Mouse (Mus musculus) layer of hippocampus, adult 18-20 months (tissue): ENCODE results near the gene Gdap1l1. TPM values are rescaled to one million over a fixed set of nuclear protein-coding genes. Genes with fewer than 3 reads are reported as not detected.
"Not testable (repeated sequence)": the region's sequence is repeated elsewhere in the genome, so short reads cannot be mapped to it uniquely, and the experiment has no call there.

Experiments
- DNase-seq, 2 experiments: peaks; one replicate each; pipeline ENCODE4 v3.0.0; 2022; ENCODE audit warnings: low spot score in 2 of 2
- total RNA-seq, 2 experiments: library from RNA; stranded (reverse); gene quantifications; 2 replicates each; pipeline ENCODE4 v1.2.3; 2021

Gdap1l1 gene
- total RNA-seq, 2 experiments from 2014 or later, result 68.2 to 78.1 TPM

GRCm38 (mm10) chr2:163422895-163423660 lies 15.2 kb upstream of the Gdap1l1 start:
- DNase-seq, result no peak

- no peak for DNase-seq
These were observed 13.7 kb upstream of the Gdap1l1 start, which contains the start of gene Oser1 for GRCm38 (mm10) chr2:163424597-163424996. Gene Oser1, minus strand, starts transcription at chr2:163424697.

DNA sequence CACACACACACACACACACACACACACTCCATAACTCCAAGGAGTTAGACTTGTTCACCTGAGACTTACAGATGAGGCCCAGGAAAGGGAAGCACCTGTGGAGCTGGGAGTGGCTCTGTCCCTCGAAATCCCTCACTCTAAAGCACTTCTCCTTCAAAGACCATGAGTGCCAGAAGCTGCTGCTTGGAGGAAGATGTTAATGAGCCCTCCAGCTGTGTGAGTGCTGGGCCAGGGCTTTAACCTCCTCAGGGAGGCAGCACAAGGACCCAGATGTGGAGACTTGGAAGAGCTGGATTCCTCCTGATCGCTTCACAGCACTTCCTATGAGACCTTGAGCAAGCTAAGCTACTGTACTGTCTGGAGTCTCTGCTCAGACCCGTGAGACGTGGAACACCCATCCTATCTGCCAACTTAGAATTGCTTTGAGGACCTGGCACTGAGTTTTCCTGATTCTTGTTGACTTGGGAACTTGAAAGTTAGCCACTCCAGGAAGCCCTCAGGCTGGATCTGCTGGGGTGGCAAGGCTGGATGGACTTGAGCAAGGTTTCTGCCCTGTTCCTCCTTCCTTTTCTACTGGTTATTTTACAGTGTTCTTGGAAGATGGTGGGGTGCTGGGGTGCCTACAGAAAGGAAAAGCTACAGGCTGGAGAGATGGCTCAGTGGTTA lies 9.8 kb upstream of the Gdap1l1 start:
- DNase-seq, result no peak

- DNase-seq, result no peak
These were observed 7.0 kb upstream of the Gdap1l1 start for GRCm38 (mm10) chr2:163431289-163431688.

- no peak for DNase-seq
These were observed 4.3 kb upstream of the Gdap1l1 start for GRCm38 (mm10) chr2:163433971-163434370.

GRCm38 (mm10) chr2:163437800-163438199 lies 476 bp upstream of the Gdap1l1 start:
- DNase-seq, result no peak

DNA sequence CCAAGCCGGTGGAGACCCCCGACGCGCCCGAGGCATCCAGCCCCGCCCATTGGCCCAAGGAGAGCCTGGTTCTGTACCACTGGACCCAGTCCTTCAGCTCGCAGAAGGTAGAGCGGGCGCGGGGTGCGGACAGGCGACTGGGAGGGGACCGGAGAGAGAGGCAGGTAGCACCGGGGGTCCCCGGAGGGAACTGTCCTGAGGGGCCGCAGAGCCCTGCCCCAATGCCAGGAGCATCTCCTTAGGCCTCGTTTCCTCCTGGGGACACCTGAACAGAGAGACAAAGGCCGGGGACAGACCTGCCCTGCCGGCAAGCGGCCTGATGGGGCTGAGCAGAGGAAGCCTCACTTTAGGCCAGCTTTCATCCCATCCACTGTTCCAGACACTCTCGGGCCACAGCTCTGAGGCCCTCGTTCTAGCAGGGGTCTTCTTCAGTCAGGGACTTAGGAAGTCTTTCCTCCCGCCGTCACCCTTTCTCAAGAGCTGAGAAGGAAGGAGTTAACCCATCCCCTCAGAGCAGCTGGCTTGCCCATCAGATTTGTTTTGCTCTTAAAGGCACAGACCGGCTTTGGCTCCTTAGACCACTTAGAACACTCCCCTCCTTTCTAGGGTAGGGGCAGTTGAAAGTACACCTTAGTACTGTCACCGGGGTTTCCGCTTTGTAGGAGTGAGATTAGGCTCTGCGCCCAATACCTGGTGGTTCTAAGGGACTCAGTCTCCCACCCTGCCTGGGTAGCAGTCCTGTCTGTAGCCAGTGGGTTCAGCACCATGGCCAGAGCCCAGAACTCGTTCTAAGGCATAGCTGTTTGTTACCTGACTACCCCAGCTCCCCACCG lies 559 bp downstream of the Gdap1l1 start:
- DNase-seq, result peak in 1 of 2 experiments; percentile 25

DNA sequence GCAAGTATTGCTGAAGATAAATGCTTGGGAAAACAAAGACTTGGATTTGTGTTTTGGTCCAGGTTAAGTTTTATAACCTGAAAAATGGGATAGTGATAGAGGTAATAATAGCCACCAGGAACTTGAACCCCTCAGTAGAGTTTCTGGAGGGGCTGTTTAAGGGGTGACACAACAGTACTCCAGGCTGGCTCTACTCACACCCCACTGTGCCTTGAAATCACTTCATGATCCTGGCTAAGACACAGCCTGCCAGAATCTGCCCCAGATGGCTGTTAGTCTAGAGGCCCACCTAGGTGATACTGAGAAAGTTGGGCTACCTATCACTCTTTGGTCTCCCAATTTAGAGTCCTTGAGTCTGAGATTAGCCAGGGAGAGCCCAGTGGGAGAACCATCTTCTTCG lies 1.2 kb downstream of the Gdap1l1 start:
- DNase-seq, result no peak

DNA sequence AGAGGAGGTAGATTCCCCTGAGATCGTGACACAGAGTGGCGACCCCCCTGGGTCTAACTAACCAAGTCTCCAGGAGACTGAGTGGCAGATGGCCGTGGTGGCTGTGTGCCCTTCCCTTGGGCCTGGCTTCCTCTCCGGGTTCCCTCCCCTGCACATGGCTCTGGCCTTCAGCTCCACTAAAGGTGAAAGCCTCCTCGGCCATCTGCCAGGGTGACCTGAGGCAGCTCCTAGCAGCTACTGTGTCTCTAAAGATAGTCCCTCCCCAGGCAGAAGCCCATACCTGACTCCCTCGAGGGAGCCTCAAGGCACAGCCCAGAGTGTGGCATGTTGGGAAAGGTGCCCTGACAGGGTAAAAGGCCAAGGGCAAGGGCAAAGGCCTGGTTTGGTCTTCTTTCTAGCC lies 5.3 kb downstream of the Gdap1l1 start:
- no peak for DNase-seq

DNA sequence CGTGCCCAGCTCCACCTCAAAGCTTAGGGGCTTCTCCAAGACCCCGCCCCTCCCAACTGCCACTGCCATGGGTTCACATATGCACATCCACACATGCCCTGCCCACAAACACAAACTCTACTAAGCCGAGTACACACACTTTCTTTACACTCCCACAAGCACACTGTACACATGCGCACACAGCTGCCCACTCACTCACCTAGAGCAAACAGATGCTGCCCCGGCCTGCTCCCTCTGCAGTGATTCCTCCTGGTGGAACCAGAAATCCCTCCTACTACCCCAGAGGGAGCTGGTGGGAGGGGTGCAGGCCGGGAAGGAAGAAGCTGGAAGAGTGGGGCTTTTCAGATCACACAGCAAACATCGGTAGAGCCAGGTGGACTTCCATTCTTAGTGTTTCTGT lies 5.7 kb downstream of the Gdap1l1 start:
- no peak for DNase-seq

DNA sequence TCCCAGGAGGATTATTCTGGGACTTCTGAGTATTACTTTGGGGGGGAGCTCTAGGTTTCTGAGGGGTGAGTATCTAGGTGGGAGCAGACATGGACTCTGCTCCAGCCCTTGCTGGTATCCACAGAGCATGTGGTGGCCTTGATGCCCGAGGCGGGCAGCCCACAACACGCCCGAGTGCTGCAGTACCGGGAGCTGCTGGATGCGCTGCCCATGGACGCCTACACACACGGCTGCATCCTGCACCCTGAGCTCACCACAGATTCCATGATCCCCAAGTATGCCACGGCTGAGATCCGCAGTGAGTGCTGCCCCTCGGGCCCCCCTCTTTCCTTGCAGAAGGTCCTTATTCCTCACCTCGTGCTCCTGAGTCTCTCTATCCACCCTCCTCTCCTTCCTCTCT lies 9.1 kb downstream of the Gdap1l1 start:
- DNase-seq, result no peak

GRCm38 (mm10) chr2:163449276-163449675 lies 11.0 kb downstream of the Gdap1l1 start:
- DNase-seq, result no peak

DNA sequence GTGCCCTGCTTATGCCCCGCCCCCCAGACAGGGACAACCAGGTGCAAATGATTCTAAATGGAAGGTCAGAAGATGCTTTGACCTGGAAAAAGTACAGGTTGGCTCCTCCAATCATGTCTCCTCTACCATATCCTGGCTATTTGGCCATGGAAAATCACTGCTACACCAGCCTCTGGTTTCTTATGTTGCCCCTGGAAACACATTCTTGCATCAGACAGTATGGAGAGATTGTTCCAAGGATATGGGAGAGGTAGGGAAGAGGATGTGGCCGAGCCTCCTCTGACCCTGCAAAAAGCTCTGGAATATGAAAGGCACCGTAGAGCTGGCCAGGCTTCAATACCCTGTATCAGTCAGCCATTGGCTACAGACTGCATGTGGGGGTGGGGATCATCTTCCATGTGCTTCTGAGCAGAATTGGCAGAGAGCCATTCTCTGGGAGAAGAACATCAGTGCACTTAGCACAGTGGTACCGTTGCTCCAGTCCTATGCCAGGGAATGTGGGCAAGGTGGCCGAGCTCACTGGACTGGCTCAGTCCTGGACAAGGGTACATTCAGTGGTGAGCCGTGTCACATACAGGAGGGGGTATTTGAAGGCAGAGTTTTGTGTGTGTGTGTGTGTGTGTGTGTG lies 12.5 kb downstream of the Gdap1l1 start:
- DNase-seq, result peak; percentile 58 to 81

DNA sequence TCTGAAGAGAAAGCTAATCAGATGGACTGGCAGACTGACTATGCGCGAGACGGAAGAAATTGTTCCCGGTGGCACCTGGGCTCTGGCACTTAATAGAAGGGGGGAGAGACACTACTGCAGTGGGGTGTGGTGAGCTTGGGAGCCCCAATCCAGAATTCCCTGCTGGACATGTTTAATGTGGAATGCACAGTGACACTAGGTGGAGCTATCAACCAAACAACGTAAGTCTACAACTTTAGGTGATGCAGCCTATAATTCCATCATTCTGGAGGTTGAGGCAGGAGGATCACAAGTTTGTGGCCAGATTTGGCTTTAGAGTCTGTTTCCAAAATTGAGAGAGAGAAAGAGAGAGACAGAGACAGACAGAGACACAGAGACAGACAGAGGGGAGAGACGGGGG lies 14.5 kb downstream of the Gdap1l1 start:
- no peak for DNase-seq

DNA sequence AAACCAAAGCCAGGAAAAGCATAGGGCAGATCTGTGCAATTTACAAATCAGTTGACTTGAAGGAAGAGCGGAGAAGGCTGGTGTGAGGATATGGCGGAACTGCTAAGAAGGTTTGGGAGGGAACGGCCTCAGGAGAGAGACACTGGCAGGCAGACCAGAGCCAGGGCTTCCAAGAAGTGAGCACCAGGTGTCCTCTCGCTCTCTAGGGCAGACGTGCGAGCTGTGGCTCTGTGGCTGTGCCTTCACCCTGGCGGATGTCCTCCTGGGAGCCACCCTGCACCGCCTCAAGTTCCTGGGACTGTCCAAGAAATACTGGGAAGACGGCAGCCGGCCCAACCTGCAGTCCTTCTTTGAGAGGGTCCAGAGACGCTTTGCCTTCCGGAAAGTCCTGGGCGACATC lies 15.1 kb downstream of the Gdap1l1 start:
- no peak for DNase-seq

DNA sequence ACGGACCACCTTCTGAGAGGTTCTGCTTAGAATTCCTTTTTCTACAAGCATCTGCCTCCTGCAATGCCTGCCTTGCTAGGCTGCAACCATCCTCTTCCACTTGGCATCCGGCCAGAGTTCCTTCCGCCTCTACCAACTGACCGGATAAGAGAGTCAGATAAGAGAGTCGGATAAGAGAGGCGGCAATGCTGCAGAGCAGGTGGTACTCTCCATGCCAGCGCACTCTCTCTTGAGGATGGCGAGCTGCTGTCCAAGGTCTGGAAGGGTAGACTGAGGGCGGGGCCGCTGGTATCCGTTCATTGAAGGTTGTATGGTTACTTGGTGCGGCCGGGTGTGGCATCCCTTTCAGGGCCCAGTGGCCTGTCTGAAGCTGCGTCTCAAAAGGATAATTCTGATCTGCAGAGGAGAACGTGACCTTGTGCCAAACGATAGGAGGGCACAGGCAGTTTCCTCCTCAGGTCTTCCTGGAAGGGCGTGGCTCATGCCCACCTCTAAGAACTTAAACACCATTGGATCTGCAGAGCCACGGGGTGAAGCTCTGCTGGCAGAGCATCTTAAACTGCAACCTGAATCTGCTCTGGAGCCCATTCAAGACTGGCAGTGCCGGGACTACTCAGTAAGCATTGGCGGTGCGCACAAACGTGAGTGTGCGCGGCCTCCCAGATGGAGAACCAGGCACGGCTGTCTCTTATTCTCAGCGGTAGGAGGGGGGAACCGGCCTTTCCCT lies 20.4 kb downstream of the Gdap1l1 start:
- DNase-seq, result no peak

DNA sequence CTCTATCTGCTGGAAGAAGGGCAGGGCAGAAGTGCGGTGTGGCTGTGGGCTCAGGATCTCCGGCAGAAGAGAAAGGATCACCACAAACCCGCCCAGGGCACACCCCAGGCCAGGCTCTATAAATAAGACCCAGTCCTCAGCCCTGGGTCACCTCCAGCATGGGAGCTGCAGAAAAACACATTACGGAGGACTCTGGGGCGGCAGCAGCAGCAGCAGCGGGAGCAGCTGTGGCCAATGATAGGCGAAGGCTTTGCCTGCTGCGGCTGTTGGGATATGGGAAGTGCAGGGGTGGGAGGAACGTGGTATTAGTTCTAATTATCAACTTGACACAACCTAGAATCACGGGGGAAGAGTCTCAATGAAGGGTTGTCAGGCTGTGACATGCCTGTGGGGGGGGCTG lies 21.1 kb downstream of the Gdap1l1 start:
- no peak for DNase-seq

GRCm38 (mm10) chr2:163460622-163461021 lies 22.3 kb downstream of the Gdap1l1 start:
- no peak for DNase-seq

DNA sequence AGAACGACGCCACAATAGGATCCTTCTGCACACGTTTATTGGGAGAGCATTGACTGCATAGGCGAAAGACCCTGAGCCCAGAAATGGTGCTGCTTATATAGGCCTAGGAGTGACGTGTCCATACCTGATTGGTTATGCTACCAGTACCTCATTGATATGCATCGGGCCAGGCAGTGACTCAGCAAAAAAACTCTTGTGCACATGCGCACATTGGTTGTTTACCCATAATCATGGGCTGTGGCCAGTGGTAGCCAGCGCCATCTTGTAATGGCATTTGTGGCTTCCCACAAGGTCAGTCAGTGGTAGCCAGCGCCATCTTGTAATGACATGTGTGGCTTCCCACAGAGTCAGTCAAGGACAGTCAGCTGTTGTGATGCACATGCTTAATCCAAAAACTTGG lies 23.0 kb downstream of the Gdap1l1 start:
- DNase-seq, result not testable (repeated sequence)

DNA sequence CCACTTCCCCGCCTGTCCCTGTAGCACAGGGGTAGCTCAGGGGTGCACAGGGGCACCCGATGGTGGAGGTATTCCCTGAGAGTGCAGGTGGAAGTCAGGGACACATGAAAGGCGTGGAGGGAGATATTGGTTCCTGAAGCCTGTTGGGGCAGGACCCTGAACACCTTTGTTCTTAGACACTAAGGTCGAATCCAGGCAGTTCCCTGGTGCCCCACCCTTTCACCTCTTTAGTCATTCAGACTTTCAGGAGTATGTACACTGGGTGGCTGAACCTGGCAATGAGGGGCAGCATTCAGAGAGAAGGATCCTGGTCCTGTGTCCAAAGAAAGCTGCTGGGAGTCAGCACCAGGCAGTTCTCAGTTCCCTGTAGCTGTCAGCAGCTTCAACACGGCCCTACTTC lies 24.1 kb downstream of the Gdap1l1 start:
- DNase-seq, result no peak

DNA sequence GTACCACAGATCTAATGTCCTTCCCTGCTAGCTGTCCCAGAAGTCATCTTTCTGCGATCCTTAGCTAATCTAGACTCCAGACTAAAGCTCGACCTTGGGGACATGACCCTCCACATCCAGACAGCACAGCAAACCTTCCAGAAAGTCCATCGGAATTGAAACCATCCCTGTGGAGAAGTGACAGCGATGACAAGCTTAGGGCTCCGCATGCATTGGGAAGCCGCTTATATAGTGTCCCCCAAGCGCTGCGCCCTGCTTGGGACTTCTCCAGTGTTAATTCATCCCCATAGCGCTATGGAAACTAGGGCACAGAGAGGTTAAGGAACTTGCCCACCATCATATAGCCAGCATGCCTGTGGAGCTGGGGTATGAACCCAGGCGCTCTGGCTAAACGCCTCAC lies 24.5 kb downstream of the Gdap1l1 start:
- DNase-seq, result no peak
